Mouse (Mus musculus): Measurements from ENCODE around the gene Abhd17c.

GRCm38 (mm10) chr7:84142736-84143473 is 8.8 kb downstream of the Abhd17c start:
- TF ChIP-seq CTCF (IDR thresholded peaks at IDR 0.05; ENCODE audit: extremely low read depth, insufficient read depth, insufficient read length, insufficient replicate concordance) (no peak), POLR2A (IDR thresholded peaks at IDR 0.05; ENCODE audit: low read depth, low read length) (no peak)

Data from spleen, adult 2 months (tissue).